Comparison of ENCODE assay signal across 8 mouse cellular contexts in the genomic region with DNA sequence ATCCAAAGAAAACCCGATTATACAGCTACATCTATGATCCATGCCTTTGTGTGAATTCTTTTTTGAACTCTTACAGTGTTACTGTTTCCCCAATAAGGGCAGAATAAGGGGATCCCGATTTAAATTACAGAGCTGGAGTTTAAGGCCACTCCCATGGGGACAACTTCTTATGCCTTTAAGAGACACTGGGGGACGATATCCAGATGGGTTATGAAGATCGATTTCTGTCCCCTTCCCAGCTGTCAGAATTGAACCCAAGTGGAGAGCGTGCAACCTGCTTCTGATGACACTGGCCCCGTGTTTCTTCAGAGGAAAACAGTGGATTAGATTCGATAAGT. TPM values are rescaled to one million over a fixed set of nuclear protein-coding genes. Genes with fewer than 3 reads are reported as not detected.
DNase-seq lines count a peak whose midpoint lies in the region; ATAC-seq and TF ChIP-seq lines count a peak whose summit lies in the region.

No protein-coding gene starts in this region.

- no peak overlapping the region for H3K9ac ChIP-seq in kidney, embryonic 14.5 days (ENCODE audit: low read depth, low read length)
- peak overlapping the region; percentile 67; the same call in 1 of the 2 replicates for H3K9ac ChIP-seq in hindbrain, postnatal 0 days (replicated peaks; ENCODE audit: low read length)
- peak overlapping the region; percentile 69 for H3K9ac ChIP-seq in midbrain, embryonic 15.5 days

- H3K36me3 ChIP-seq in kidney, embryonic 14.5 days (ENCODE audit: control insufficient read depth, insufficient read depth, low read length): no peaks in the 10 kb centered on the region
- H3K36me3 ChIP-seq in hindbrain, postnatal 0 days (ENCODE audit: insufficient read depth, low read length): no peaks in the 10 kb centered on the region
- no peaks in the 10 kb centered on the region for H3K36me3 ChIP-seq in midbrain, embryonic 15.5 days (replicated peaks)

- TF ChIP-seq CTCF in hindbrain, postnatal 0 days (IDR thresholded peaks at IDR 0.05; ENCODE audit: low read depth): no peak

- no peak overlapping the region for H3K27ac ChIP-seq in kidney, embryonic 14.5 days (ENCODE audit: low read depth, low read length)
- H3K27ac ChIP-seq in brown adipose tissue, adult 24 weeks (replicated peaks; ENCODE audit: low read depth, low read length): peak overlapping the region; percentile 66
- peak overlapping the region; percentile 85; the same call in 1 of the 2 replicates for H3K27ac ChIP-seq in hindbrain, postnatal 0 days
- H3K27ac ChIP-seq in midbrain, embryonic 15.5 days: peak overlapping the region; percentile 88

- H3K4me2 ChIP-seq in kidney, embryonic 14.5 days (replicated peaks; ENCODE audit: low read depth, low read length): peak overlapping the region; percentile 40
- H3K4me2 ChIP-seq in hindbrain, postnatal 0 days (ENCODE audit: low read depth, low read length): peak overlapping the region; percentile 55
- peak overlapping the region; percentile 47 for H3K4me2 ChIP-seq in midbrain, embryonic 15.5 days

- H3K9me3 ChIP-seq in kidney, embryonic 14.5 days (ENCODE audit: control insufficient read depth, low read length): no peaks in the 10 kb centered on the region
- no peaks in the 10 kb centered on the region for H3K9me3 ChIP-seq in hindbrain, postnatal 0 days (ENCODE audit: low read length)
- no peaks in the 10 kb centered on the region for H3K9me3 ChIP-seq in midbrain, embryonic 15.5 days

- 32% methylated on average over 7 of the region's 7 CpGs for WGBS in kidney, embryonic 14.5 days
- 28% methylated on average over 7 of the region's 7 CpGs for WGBS in hindbrain, postnatal 0 days
- 27% methylated on average over 7 of the region's 7 CpGs for WGBS in midbrain, embryonic 15.5 days

- DNase-seq in kidney, adult 9 months: no peak
- DNase-seq in hindbrain, postnatal 0 days (ENCODE audit: low spot score): no peak
- no peak for DNase-seq in thymus, postnatal 10 days (ENCODE audit: low spot score in 2 of 2)
- no peak for DNase-seq in spleen, adult 12 weeks (ENCODE audit: low spot score)
- no peak for DNase-seq in gastrocnemius, adult 8-10 months (ENCODE audit: low spot score in 2 of 2)

- no peak; the same call in 1 of the 2 replicates for ATAC-seq in kidney, embryonic 14.5 days (ENCODE audit: low FRiP score, low TSS enrichment)
- ATAC-seq in hindbrain, postnatal 0 days: no peak
- ATAC-seq in midbrain, embryonic 15.5 days (replicated peaks): peak; percentile 38; the same call in 1 of the 2 replicates

- H3K4me3 ChIP-seq in kidney, embryonic 14.5 days (ENCODE audit: low read length): peak overlapping the region; percentile 57
- peak overlapping the region; percentile 70 for H3K4me3 ChIP-seq in brown adipose tissue, adult 24 weeks (ENCODE audit: insufficient read depth, low read depth, low read length)
- H3K4me3 ChIP-seq in hindbrain, postnatal 0 days (ENCODE audit: low read length): peak overlapping the region; percentile 58
- peak overlapping the region; percentile 64 for H3K4me3 ChIP-seq in midbrain, embryonic 15.5 days

- H3K27me3 ChIP-seq in kidney, embryonic 14.5 days (ENCODE audit: control insufficient read depth, insufficient read depth, low read length): no peaks in the 10 kb centered on the region
- no peaks in the 10 kb centered on the region for H3K27me3 ChIP-seq in hindbrain, postnatal 0 days (ENCODE audit: insufficient read depth, low read length)
- no peaks in the 10 kb centered on the region for H3K27me3 ChIP-seq in midbrain, embryonic 15.5 days (replicated peaks)

- no peaks in the 10 kb centered on the region for H3K4me1 ChIP-seq in kidney, embryonic 14.5 days (ENCODE audit: control insufficient read depth, insufficient read depth, low read length)
- H3K4me1 ChIP-seq in brown adipose tissue, adult 24 weeks (ENCODE audit: control insufficient read depth, insufficient read depth, insufficient read length, low read length): peaks cover 2% of the 10 kb centered on the region; the same call in 1 of the 2 replicates
- H3K4me1 ChIP-seq in hindbrain, postnatal 0 days (ENCODE audit: insufficient read depth, low read length): no peaks in the 10 kb centered on the region
- H3K4me1 ChIP-seq in midbrain, embryonic 15.5 days: peaks cover 4% of the 10 kb centered on the region

RNA-seq across cellular contexts. Expression of a gene that starts 0.3 kb away (rescaled TPM):
- polyA plus RNA-seq in kidney, embryonic 14.5 days (2014; fragmentation: Nextera tagmentation; extraction: Ambion mirVana): 5.7 and 7.3 TPM in 2 replicates
- polyA plus RNA-seq in brown adipose tissue, adult 24 weeks (2012; ENCODE audit: insufficient read depth, insufficient read length, missing spikeins): 15.4 and 18.2 TPM in 2 replicates
- 78.7 and 84.0 TPM in 2 replicates for total RNA-seq in hindbrain, postnatal 0 days (2014; rRNA removed)
- 53.3 and 59.2 TPM in 2 replicates for polyA plus RNA-seq in hindbrain, postnatal 0 days (2015; fragmentation: Nextera tagmentation; extraction: Ambion mirVana)
- polyA plus RNA-seq in midbrain, embryonic 15.5 days (2015; fragmentation: Nextera tagmentation; extraction: Ambion mirVana): 68.0 and 73.9 TPM in 2 replicates
- total RNA-seq in gastrocnemius, adult 8-10 months (2022): 10 to 100 TPM; 25.9 to 29.6 (median 27.1) TPM

RNA-seq across cellular contexts. Expression of a gene that starts 11.4 kb away (rescaled TPM):
- polyA plus RNA-seq in kidney, embryonic 14.5 days (2014; fragmentation: Nextera tagmentation; extraction: Ambion mirVana): 18.8 and 33.5 TPM in 2 replicates
- polyA plus RNA-seq in brown adipose tissue, adult 24 weeks (2012; ENCODE audit: insufficient read depth, insufficient read length, missing spikeins): 40.7 and 48.3 TPM in 2 replicates
- 61.9 and 67.7 TPM in 2 replicates for total RNA-seq in hindbrain, postnatal 0 days (2014; rRNA removed)
- polyA plus RNA-seq in hindbrain, postnatal 0 days (2015; fragmentation: Nextera tagmentation; extraction: Ambion mirVana): 38.6 and 39.5 TPM in 2 replicates
- 55.3 and 57.9 TPM in 2 replicates for polyA plus RNA-seq in midbrain, embryonic 15.5 days (2015; fragmentation: Nextera tagmentation; extraction: Ambion mirVana)
- 10 to 100 TPM; 24.2 to 27.7 (median 25.8) TPM for total RNA-seq in gastrocnemius, adult 8-10 months (2022)

RNA-seq across cellular contexts. Expression of a gene that starts 59.8 kb away (rescaled TPM):
- not detected in 2 replicates for polyA plus RNA-seq in kidney, embryonic 14.5 days (2014; fragmentation: Nextera tagmentation; extraction: Ambion mirVana)
- not detected in 2 replicates for polyA plus RNA-seq in brown adipose tissue, adult 24 weeks (2012; ENCODE audit: insufficient read depth, insufficient read length, missing spikeins)
- not detected in 2 replicates for total RNA-seq in hindbrain, postnatal 0 days (2014; rRNA removed)
- polyA plus RNA-seq in hindbrain, postnatal 0 days (2015; fragmentation: Nextera tagmentation; extraction: Ambion mirVana): not detected in 2 replicates
- polyA plus RNA-seq in midbrain, embryonic 15.5 days (2015; fragmentation: Nextera tagmentation; extraction: Ambion mirVana): 0.27 TPM in 1 of 2 replicates, not detected in the other
- not detected for total RNA-seq in gastrocnemius, adult 8-10 months (2022)
